Mouse (Mus musculus) bone marrow, adult 2 months (tissue): ENCODE data around the gene Plxna3. TPM values are rescaled to one million over a fixed set of nuclear protein-coding genes. Genes with fewer than 3 reads are reported as not detected.

Experiments
- H3K27ac ChIP-seq: fragments of 200-500 bp; 2 replicates; pipeline ENCODE4 v1.5.1; 2012; ENCODE audit warnings: low read depth, mild to moderate bottlenecking, control low read depth, inconsistent platforms, low read length; ENCODE audit not compliant: control insufficient read depth, poor library complexity, insufficient read depth
- H3K4me1 ChIP-seq: fragments of 200-500 bp; 2 replicates; pipeline ENCODE4 v1.6.1; 2011; ENCODE audit warnings: low read length; ENCODE audit not compliant: control insufficient read depth, insufficient read depth
- H3K4me3 ChIP-seq: fragments of 200-500 bp; replicated peaks from 2 replicates; pipeline ENCODE3; 2011; ENCODE audit warnings: mild to moderate bottlenecking, low read depth, low read length, control low read depth; ENCODE audit not compliant: control insufficient read depth
- CTCF ChIP-seq: fragments of 200-500 bp; IDR thresholded peaks from 2 replicates; pipeline ENCODE4 v1.5.1; 2011; ENCODE audit warnings: low read length, control low read depth; ENCODE audit not compliant: control insufficient read depth, insufficient read depth
- POLR2A ChIP-seq: fragments of 200-500 bp; IDR thresholded peaks from 2 replicates; pipeline ENCODE4 v1.6.1; 2011; ENCODE audit warnings: low read depth, mild to moderate bottlenecking, control low read depth, low read length, borderline replicate concordance; ENCODE audit not compliant: control insufficient read depth
- WGBS: fragments of 180-500 bp; shearing (Covaris S2); methylation state at CpG from one replicate; pipeline ENCODE4 v1.1.7; 2018; 5-methylcytosine and 5-hydroxymethylcytosine counted together
- polyA plus RNA-seq: library from polyadenylated mRNA; stranded (reverse); fragments of >200 nt; gene quantifications from 2 replicates; pipeline ENCODE4 v1.2.4, GENCODE M21; 2011; ENCODE audit warnings: low replicate concordance; ENCODE audit not compliant: missing spikeins, insufficient read depth, insufficient read length

The Plxna3 gene
- polyA plus RNA-seq, result 3.6 TPM in 2 replicates

DNA sequence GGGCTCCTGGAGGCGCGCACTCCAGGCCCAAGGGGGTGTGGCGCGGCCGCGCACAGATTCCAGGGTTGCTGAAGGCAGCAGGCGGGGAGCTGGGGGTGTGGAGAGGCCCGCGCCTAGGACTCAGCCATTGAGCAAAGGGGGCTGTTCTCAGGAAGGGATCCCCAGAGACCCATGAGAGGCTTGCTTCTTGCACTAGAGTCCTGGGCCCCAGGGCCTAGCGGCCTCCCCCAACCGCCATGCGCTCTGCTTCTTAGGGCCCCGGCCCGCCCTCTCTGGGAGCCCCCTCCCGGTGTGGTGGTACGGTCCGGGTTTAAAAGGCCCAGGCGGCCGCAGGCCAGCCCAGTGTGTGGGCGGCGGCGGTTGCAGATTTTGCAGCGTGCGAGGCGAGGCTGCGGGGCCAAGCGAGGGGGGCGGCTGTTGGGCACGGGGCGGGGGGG, at the start of gene Plxna3:
TSS of gene Plxna3 (plus strand) at position 342 of the 437 bp plus-strand sequence.
- no peak for TF ChIP-seq CTCF
- TF ChIP-seq POLR2A, result no peak
- Histone ChIP-seq H3K4me1 (no peaks in the 10 kb centered on the region), H3K4me3 (peak within 1 kb of the TSS; percentile 31), H3K27ac (peak within 1 kb of the TSS; percentile 15; the same call in 1 of the 2 replicates)
- WGBS, result 11% methylated on average over 27 of the region's 30 CpGs

DNA sequence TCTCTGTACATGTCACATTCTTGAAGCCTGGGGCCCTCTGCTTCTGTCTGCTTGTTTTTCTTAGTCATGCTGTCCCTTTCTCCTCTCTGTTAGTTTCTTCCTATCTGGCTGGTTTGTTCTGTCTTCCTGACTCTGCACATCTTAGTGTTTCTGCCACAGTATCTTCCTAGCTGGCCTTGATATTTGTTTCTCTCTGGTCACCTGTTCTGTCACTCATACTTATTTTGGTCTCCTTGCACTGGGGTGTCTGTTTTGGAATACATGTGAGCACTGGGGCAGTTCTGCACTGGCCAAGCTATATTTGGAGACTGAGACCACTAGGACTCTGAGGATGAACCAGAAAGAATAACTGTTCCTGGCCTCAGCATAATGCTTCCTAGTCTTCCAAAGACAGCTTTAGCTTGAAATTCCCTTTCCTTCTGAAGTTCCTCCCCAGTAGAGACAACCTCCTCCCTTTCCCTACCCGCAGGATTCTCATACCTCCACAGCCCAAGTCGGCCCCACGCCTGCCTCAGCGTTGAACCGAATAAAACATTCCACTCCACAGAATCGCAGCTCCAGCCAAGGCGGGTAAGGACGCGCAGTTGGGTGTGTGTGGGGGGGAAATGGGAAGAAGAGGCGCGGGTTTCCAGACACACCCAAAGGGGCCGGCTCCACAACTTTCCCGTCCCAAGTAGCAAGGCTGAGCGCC, 47.7 kb upstream of the Plxna3 start:
- Histone ChIP-seq H3K27ac (peak overlapping the region; percentile 77), H3K4me1 (no peaks in the 10 kb centered on the region; the same call in none of the 2 replicates), H3K4me3 (peak overlapping the region; percentile 80)
- WGBS, result 8% methylated on average over 14 of the region's 14 CpGs
- no peak for TF ChIP-seq POLR2A
- no peak for TF ChIP-seq CTCF

DNA sequence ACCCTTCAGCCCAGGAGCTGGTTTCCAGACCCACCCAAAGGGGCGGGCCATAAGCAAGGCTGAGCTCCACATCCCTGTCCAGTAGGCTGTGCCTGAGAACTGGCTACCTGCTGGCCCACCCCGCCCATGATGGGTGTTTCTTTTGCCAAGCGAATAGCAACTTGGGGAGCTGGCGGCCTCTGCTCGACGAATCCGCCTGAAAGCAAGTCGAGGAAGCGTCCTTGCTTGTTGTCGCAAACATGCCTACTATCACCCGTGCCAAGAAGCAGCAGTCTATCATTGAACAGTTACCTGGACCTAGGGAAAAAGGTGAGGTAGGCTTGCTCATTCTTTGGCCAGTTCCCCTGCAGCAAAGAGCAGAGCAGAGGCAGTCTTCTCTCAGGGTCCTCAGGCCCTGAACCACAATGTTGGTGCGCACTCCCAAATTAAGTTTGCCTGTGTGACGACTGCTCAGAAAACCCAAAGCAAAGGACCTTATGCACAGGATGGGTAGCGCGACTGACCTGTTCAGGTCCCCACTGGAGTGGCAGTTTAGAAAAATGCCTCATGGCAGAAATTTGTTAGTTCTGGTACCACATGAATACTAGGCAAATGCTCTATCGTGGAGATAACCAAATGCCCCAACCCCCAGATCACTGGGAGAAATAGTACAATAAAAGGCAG, 47.0 kb upstream of the Plxna3 start, which contains the start of the genes Taz and Dnase1l1:
TSS of gene Taz (plus strand) at position 181 of the 663 bp plus-strand sequence.
TSS of gene Dnase1l1 (minus strand) at position 606 of the 663 bp plus-strand sequence.
- peak within 1 kb of the TSS; percentile 80 for H3K4me3 ChIP-seq
- no peaks in the 10 kb centered on the region; the same call in none of the 2 replicates for H3K4me1 ChIP-seq
- WGBS, result 7% methylated on average over 16 of the region's 16 CpGs
- peak within 1 kb of the TSS; percentile 77 for H3K27ac ChIP-seq
- peak; percentile 41 for TF ChIP-seq POLR2A
- no peak for TF ChIP-seq CTCF

DNA sequence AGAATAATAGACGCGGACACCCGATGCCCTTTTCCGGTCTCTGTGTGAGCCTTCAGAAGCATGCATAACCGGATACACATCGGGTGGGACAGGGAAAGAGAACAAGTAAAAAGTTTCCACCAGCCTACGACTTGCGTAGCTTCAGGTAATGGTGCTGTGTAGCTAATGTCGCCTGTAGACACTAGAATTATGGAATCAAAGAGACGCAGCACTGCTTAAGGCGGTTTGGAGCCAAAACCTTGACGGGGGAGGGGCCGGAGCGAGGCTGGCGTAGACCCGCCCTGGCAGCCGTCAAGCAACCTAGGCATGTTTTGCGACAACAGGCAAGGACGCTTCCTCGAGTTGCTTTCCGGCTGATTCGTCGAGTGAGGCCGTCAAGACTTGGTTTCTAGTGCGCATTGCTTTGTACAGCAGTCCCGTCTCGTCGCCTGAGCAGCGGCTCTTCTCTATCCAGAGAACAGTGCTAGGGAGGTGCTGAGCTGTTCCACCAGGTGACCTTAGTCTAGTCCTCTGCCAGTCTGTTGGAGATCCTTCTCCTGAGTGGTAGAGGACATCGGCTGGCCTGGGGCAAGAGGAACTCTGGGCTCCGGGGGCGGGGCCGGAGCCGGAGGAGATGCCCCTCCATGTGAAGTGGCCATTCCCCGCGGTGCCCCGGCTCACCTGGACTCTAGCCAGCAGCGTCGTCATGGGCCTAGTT, 46.3 kb upstream of the Plxna3 start:
- TF ChIP-seq POLR2A, result peak; percentile 59
- TF ChIP-seq CTCF, result no peak
- peak overlapping the region; percentile 77 for H3K27ac ChIP-seq
- 15% methylated on average over 39 of the region's 39 CpGs for WGBS
- peak overlapping the region; percentile 80 for H3K4me3 ChIP-seq
- no peaks in the 10 kb centered on the region; the same call in none of the 2 replicates for H3K4me1 ChIP-seq

- Histone ChIP-seq H3K4me1 (no peaks in the 10 kb centered on the region; the same call in 1 of the 2 replicates), H3K27ac (peak overlapping the region; percentile 77), H3K4me3 (peak overlapping the region; percentile 80)
- TF ChIP-seq CTCF (no peak), POLR2A (no peak)
- WGBS, result 16% methylated on average over 5 of the region's 5 CpGs
Observed at GRCm38 (mm10) chrX:74283092-74283437, 45.8 kb upstream of the Plxna3 start.

DNA sequence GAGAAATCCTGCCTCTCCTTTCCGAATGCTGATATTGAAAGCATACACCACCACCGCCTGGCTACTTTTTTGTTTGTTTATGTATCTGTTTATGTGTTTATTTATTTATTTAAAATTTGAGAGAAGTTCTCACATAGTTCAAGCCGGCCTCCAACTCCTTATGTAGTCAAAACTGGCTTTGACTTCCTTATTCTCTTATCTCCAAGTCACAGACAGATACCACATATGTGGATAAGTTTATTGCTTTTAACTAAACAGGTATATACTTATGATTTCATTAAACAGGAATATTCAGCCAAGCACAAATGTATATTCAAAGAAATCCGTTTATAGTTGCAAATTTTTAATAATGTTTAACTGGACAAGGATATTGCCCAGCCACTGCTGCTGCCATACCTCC, 35.4 kb upstream of the Plxna3 start:
- WGBS, result 52% methylated on average over 4 of the region's 4 CpGs
- no peak overlapping the region for H3K4me3 ChIP-seq
- H3K27ac ChIP-seq, result no peak overlapping the region
- TF ChIP-seq CTCF (no peak), POLR2A (no peak)
- no peaks in the 10 kb centered on the region; the same call in 1 of the 2 replicates for H3K4me1 ChIP-seq

- WGBS, result 11% methylated on average over 37 of the region's 37 CpGs
Observed at GRCm38 (mm10) chrX:74296538-74297448, 32.1 kb upstream of the Plxna3 start, which contains the start of gene Atp6ap1. TSS of gene Atp6ap1 (plus strand) at chrX:74297097.

More at GRCm38 (mm10) chrX:74296538-74297448, 32.1 kb upstream of the Plxna3 start, which contains the start of gene Atp6ap1:
- TF ChIP-seq CTCF, result no peak
- peak; percentile 84 for TF ChIP-seq POLR2A
- Histone ChIP-seq H3K27ac (peak within 1 kb of the TSS; percentile 85), H3K4me1 (no peaks in the 10 kb centered on the region; the same call in 1 of the 2 replicates), H3K4me3 (peak within 1 kb of the TSS; percentile 95)
